Mouse (Mus musculus) limb, embryonic 12.5 days (tissue): ENCODE measurements around the gene Cap2. TPM values are rescaled to one million over a fixed set of nuclear protein-coding genes. Genes with fewer than 3 reads are reported as not detected.

Experiments
- ATAC-seq: fragments of 200-750 bp; cut with Nextera tagmentation; 2 replicates; pipeline ENCODE4 v1.8.0; 2017; ENCODE audit warnings: low read depth, moderate TSS enrichment; ENCODE audit not compliant: insufficient number of reproducible peaks, insufficient read depth, low FRiP score, low TSS enrichment
- H3K27ac ChIP-seq: fragments of 300-500 bp; sonication (generic); 2 replicates; pipeline ENCODE4 v1.5.1; 2016; ENCODE audit warnings: mild to moderate bottlenecking, moderate library complexity
- H3K27me3 ChIP-seq: fragments of 300-500 bp; sonication (generic); 2 replicates; pipeline ENCODE4 v1.6.1; 2016; ENCODE audit warnings: mild to moderate bottlenecking, moderate library complexity
- H3K36me3 ChIP-seq: fragments of 300-500 bp; sonication (generic); 2 replicates; pipeline ENCODE4 v1.6.1; 2016; ENCODE audit warnings: mild to moderate bottlenecking, moderate library complexity
- H3K4me1 ChIP-seq: fragments of 300-500 bp; sonication (generic); replicated peaks from 2 replicates; pipeline ENCODE4 v1.6.1; 2016
- H3K4me2 ChIP-seq: fragments of 300-500 bp; sonication (generic); 2 replicates; pipeline ENCODE4 v1.6.1; 2016; ENCODE audit warnings: mild to moderate bottlenecking, moderate library complexity
- H3K4me3 ChIP-seq: fragments of 300-500 bp; sonication (generic); replicated peaks from 2 replicates; pipeline ENCODE4 v1.5.1; 2016; ENCODE audit warnings: mild to moderate bottlenecking
- H3K9ac ChIP-seq: fragments of 300-500 bp; sonication (generic); replicated peaks from 2 replicates; pipeline ENCODE4 v1.6.1; 2016; ENCODE audit warnings: mild to moderate bottlenecking, moderate library complexity
- H3K9me3 ChIP-seq: fragments of 300-500 bp; sonication (generic); 2 replicates; pipeline ENCODE4 v1.6.1; 2016; ENCODE audit warnings: mild to moderate bottlenecking, moderate library complexity
- WGBS: fragments of 180-500 bp; shearing (Covaris S2); methylation state at CpG from one replicate; pipeline ENCODE4 v1.1.7; 2016; 5-methylcytosine and 5-hydroxymethylcytosine counted together
- polyA plus RNA-seq: library from polyadenylated mRNA; unstranded; fragments of >200 nt; fragmentation: Nextera tagmentation; extraction: Ambion mirVana; gene quantifications from 2 replicates; pipeline ENCODE4 v1.2.1, GENCODE M21; 2016

Gene Cap2
- 13.1 and 13.3 TPM in 2 replicates for polyA plus RNA-seq

DNA sequence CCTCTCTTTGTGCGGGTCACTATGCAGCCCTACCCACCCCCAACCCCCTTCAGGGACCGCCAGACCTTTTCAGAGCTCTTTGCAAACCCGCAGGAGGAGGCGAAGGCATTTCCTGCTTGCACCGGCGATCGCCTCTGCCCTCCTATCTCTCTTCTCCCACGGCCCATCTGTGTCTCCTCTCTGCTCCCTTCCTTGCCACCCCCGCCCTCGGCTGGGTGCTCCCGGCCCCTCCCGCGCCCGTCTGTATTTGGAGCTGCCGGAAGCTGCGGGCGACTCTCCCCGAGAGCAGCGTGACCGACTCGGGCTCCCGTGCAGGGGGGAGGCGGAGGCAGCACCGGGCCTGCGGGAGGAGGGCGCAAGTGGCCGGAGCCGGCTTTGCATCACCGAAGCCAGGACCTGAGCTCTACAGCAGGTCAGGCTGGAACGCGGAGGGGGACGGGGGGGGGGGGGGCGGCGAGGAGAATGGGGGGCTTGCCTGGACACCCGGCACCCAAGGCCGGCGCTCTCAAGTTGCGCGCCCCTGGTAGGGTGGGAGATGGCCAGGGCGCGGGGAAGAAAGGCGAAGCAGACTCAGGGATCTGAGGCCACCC is at the start of gene Cap2:
Gene Cap2, plus strand, starts transcription at position 49 of the 590 bp plus-strand sequence.
- peak within 1 kb of the TSS; percentile 70 for H3K9ac ChIP-seq
- no peaks in the 10 kb centered on the region for H3K4me1 ChIP-seq
- H3K27ac ChIP-seq: no peak within 1 kb of the TSS
- peak within 1 kb of the TSS; percentile 89 for H3K4me2 ChIP-seq
- peak; percentile 80 for ATAC-seq
- no peaks in the 10 kb centered on the region for H3K36me3 ChIP-seq
- H3K4me3 ChIP-seq: peak within 1 kb of the TSS; percentile 62
- no peaks in the 10 kb centered on the region for H3K9me3 ChIP-seq
- H3K27me3 ChIP-seq: no peaks in the 10 kb centered on the region; the same call in 1 of the 2 replicates
- 1% methylated on average over 41 of the region's 42 CpGs for WGBS

DNA sequence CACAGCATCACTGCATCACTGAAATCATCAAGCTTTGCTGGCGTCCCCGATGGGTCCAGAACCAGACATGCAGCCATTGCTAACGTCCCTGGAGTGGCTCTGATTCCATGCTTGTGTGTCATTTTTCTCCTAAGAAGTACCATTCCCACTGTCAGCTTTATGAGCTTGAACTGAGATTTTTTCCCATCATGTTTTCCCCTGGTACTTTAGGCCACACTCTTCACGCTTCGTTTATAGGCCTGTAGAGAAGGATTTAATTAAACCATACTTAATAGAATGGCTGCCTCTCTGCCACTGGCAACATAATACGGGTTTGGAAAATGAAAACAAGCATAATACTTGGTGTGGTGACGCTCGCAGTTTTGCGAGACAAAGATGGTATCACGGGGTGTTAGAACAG is 42.1 kb upstream of the Cap2 start:
- H3K9me3 ChIP-seq: no peaks in the 10 kb centered on the region
- H3K4me3 ChIP-seq: no peak overlapping the region
- no peaks in the 10 kb centered on the region for H3K36me3 ChIP-seq
- no peaks in the 10 kb centered on the region for H3K4me1 ChIP-seq
- H3K9ac ChIP-seq: no peak overlapping the region
- no peaks in the 10 kb centered on the region for H3K27me3 ChIP-seq
- H3K4me2 ChIP-seq: no peak overlapping the region
- H3K27ac ChIP-seq: no peak overlapping the region
- no peak for ATAC-seq
- WGBS: 73% methylated on average over 10 of the region's 10 CpGs

DNA sequence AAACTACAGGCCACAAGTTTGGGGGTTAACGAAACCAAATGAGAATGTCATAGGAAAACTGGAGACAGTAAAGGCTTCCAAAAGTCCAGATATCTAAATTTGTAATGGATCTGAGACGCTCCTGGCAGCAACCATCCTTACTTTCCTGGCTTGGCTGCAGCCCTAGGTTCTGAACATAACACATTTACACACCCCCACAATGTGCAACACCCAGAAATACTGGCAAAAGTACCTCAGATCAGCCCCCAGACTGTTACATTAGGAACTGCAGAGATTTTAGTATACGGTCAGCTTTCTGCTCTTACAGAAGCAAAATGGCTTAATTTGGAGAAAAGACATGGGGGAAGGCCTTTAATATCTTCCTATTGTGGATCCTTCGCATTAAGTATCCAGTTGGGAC is 39.4 kb upstream of the Cap2 start:
- Histone ChIP-seq H3K27ac (no peak overlapping the region), H3K9ac (no peak overlapping the region), H3K27me3 (no peaks in the 10 kb centered on the region), H3K4me3 (no peak overlapping the region), H3K4me1 (no peaks in the 10 kb centered on the region), H3K36me3 (no peaks in the 10 kb centered on the region), H3K4me2 (no peak overlapping the region), H3K9me3 (no peaks in the 10 kb centered on the region)
- 96% methylated on average over 4 of the region's 4 CpGs for WGBS
- ATAC-seq: no peak

DNA sequence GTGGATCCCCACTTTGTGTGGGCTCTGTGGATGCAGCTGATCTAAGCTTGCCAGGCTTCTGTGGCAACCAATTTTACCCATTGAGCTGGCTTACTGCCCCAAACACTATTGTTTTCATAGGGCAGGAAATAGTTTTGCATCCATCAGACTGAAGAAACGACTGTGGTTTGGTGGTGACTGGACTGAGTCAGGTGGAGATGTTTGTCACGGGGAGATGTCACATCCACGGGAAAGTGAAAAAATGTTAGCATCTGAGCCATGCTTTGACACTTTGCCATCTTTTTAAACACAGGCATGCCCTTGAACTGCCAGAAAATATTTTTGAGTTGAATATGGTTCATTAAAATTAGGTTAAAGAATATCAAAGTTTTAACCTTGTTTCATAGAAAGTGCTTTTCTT is 37.9 kb upstream of the Cap2 start:
- Histone ChIP-seq H3K27ac (no peak overlapping the region), H3K27me3 (no peaks in the 10 kb centered on the region), H3K9ac (no peak overlapping the region), H3K9me3 (no peaks in the 10 kb centered on the region), H3K4me1 (no peaks in the 10 kb centered on the region), H3K36me3 (no peaks in the 10 kb centered on the region), H3K4me3 (no peak overlapping the region), H3K4me2 (no peak overlapping the region)
- no peak for ATAC-seq
- WGBS: 80% methylated on average over 3 of the region's 3 CpGs

DNA sequence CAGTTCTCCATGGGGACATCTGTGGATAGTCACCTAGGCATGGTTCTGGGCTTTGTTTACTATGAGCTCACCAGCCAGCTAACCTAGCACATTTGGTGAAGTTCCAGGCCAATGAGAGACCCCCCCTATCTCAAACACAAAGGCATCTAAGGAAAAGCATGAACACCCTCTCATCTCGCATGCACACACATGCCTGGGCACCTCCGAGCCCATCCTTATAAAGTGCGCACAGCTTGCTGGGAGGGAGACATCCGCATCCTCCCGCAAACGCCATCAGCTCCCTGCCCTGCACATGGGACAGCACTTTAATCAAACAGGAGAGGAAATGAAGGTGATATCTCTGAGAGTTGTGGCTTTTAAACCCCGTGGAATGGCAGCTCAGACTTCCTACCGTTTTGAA is 33.4 kb upstream of the Cap2 start:
- Histone ChIP-seq H3K9me3 (no peaks in the 10 kb centered on the region), H3K36me3 (no peaks in the 10 kb centered on the region), H3K27ac (no peak overlapping the region), H3K27me3 (no peaks in the 10 kb centered on the region), H3K4me2 (no peak overlapping the region), H3K4me1 (no peaks in the 10 kb centered on the region), H3K4me3 (no peak overlapping the region), H3K9ac (no peak overlapping the region)
- 63% methylated on average over 8 of the region's 8 CpGs for WGBS
- ATAC-seq: no peak

DNA sequence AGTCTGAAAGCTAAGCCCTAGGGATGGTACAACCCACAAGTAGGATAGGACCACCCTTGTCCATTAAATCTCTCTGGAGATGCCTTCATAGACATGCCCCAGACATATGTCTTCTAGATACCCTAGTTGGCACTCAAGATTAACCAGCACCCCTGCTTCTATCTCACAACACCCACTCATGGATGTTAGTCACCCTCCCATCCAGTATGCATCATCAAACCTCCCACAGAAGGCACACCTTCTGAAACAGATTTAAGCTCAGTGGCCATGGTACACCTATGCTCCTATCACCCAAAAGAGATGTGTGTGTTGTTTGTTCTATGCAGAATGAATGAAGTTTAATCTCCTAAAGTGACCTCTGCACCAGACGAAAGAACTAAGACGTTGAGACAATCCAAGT is 32.1 kb upstream of the Cap2 start:
- WGBS: 97% methylated on average over 2 of the region's 2 CpGs
- Histone ChIP-seq H3K27ac (no peak overlapping the region), H3K36me3 (no peaks in the 10 kb centered on the region), H3K9me3 (no peaks in the 10 kb centered on the region), H3K9ac (no peak overlapping the region), H3K4me3 (no peak overlapping the region), H3K27me3 (no peaks in the 10 kb centered on the region), H3K4me1 (no peaks in the 10 kb centered on the region), H3K4me2 (no peak overlapping the region)
- no peak for ATAC-seq

DNA sequence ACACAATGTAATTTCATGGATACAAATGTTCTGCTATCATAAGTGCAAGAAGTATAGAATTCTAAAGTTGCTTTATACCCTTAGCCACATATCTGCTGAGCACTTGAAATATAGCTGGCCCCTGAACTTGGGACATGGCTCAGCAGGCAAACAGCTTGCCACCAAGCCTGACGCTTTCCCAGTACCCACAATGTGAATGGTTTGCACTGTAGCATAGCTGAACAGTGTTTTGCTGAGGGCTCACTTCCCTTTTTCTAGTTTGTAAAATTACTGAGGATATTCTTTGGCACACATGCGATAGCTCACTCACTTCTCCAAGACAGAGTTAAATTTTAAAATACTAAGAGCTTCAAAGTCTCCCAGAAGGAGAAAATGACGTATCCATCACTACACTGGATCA is 20.4 kb upstream of the Cap2 start:
- Histone ChIP-seq H3K27me3 (no peaks in the 10 kb centered on the region), H3K4me3 (no peak overlapping the region), H3K9ac (no peak overlapping the region), H3K4me1 (no peaks in the 10 kb centered on the region), H3K27ac (no peak overlapping the region), H3K36me3 (no peaks in the 10 kb centered on the region), H3K9me3 (no peaks in the 10 kb centered on the region), H3K4me2 (no peak overlapping the region)
- no peak for ATAC-seq
- 87% methylated on average over 3 of the region's 3 CpGs for WGBS

DNA sequence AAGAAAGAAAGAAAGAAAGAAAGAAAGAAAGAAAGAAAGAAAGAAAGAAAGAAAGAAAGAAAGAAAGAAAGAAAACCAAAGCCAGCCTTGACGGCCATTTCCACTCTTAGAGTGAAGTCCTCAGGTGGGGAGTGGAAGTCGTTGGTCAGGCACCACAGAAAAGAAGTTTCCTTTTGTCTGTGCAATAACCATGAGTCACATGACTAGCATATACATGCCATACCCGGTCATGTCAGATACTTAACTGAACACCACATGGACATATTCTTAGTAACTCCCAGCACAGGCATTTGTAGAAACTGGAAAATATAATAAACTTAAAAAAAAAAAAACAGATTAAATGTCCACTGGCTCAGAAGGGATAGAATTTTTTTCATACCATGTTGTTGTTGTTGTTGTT is 16.0 kb upstream of the Cap2 start:
- no peak overlapping the region for H3K9ac ChIP-seq
- no peak overlapping the region for H3K27ac ChIP-seq
- no peaks in the 10 kb centered on the region for H3K9me3 ChIP-seq
- no peak overlapping the region for H3K4me3 ChIP-seq
- 86% methylated on average over 3 of the region's 3 CpGs for WGBS
- peaks cover 4% of the 10 kb centered on the region for H3K4me1 ChIP-seq
- ATAC-seq: no peak
- H3K4me2 ChIP-seq: no peak overlapping the region
- no peaks in the 10 kb centered on the region for H3K27me3 ChIP-seq
- no peaks in the 10 kb centered on the region for H3K36me3 ChIP-seq

DNA sequence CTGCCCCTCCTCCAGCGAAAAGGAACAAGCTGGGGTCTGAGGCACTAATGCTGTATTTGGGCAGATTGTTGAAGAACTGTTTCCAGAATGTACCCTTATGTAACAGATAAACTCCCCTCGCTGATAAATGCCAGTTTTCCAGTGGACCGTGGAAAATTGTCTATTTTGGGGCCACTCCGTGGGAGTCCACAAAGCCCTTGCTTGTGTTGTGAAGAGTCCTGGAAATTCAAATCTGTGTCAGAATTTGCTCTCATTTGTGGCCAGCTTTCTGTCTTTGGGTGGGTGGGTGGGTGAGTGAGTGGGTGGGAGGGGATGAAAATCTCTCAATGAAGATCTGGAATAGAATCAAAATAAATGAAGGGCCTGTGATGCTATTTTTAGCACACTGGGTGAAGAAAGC is 13.5 kb upstream of the Cap2 start:
- peaks cover 8% of the 10 kb centered on the region for H3K4me1 ChIP-seq
- ATAC-seq: no peak
- no peaks in the 10 kb centered on the region for H3K36me3 ChIP-seq
- H3K9me3 ChIP-seq: 0 out of 2 replicates have a peak, but pooled peaks cover under 1% of the 10 kb centered on the region
- H3K4me3 ChIP-seq: no peak overlapping the region
- 90% methylated on average over 4 of the region's 4 CpGs for WGBS
- H3K4me2 ChIP-seq: no peak overlapping the region
- no peak overlapping the region for H3K27ac ChIP-seq
- H3K9ac ChIP-seq: no peak overlapping the region
- no peaks in the 10 kb centered on the region for H3K27me3 ChIP-seq

DNA sequence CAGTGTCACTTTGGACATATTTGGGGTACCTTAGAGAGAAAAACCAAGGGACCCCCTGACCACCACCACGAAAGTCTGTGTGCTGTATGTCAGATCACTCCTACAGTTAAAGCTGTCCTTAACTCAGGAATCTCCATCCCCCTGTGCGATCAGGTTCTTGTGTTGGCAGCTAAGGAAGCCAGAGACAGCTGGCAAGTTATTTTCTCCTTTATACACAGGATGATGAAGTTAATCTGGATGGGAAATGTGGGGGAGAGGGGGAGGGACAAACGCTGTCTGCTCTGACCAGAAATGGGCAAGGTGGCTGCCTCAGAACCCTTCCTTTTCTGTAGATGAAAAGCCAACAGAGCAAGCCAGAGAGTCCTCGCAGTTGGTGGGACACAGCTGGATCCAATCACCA is 11.0 kb upstream of the Cap2 start:
- Histone ChIP-seq H3K4me3 (no peak overlapping the region), H3K27me3 (no peaks in the 10 kb centered on the region), H3K9ac (no peak overlapping the region), H3K27ac (peak overlapping the region; percentile 35; the same call in 1 of the 2 replicates), H3K4me2 (no peak overlapping the region), H3K9me3 (peaks cover 7% of the 10 kb centered on the region; the same call in 1 of the 2 replicates), H3K4me1 (peaks cover 8% of the 10 kb centered on the region), H3K36me3 (no peaks in the 10 kb centered on the region)
- 40% methylated on average over 4 of the region's 4 CpGs for WGBS
- ATAC-seq: no peak

DNA sequence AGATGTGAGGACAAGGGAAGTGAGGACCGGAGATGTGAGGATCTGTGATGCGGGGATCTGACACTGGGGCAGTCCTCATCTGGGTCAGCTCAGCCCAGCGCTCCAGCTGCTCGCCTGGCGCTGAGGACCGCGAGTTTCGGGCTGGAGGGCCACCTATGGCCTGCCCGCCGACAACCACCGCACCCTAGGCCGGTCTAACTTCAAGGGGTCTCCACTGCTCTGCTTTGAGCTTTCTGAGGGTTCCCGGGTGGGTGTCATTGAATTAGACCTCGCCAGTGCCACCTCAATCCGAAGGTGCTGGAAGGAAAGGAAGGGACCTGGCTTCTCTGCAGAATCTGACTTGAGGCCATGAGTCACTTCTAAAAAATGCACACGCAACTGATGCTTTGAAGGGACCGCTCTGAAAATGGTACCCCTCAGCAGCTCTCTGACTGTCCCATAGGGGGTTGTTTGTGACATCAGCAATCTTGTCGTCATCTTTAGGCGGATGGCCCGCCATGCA is 793 bp downstream of the Cap2 start:
- H3K4me3 ChIP-seq: peak overlapping the region; percentile 62
- WGBS: 7% methylated on average over 20 of the region's 20 CpGs
- H3K4me2 ChIP-seq: peak overlapping the region; percentile 89
- H3K4me1 ChIP-seq: no peaks in the 10 kb centered on the region
- H3K9ac ChIP-seq: peak overlapping the region; percentile 70
- no peaks in the 10 kb centered on the region for H3K9me3 ChIP-seq
- no peak overlapping the region for H3K27ac ChIP-seq
- H3K36me3 ChIP-seq: no peaks in the 10 kb centered on the region
- ATAC-seq: peak; percentile 81
- H3K27me3 ChIP-seq: no peaks in the 10 kb centered on the region; the same call in 1 of the 2 replicates

DNA sequence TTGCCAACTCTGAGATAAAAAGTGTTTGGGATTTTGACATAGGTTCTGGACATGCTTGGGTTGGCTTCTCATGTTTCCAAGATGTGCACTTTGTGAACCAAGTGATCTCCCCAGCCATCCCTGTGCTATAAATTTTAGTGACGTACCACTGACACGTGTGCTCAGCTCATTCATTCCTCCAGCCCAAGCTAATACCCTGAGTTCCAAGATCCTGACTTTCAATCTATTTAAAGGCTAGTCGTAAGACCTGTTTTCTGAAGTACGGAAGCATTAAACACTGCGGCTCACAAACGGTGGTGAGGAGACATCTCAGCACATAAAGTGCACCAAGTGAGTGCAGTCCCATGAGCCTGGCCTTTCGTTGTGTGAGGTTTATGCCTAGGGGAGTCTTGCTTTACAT is 6.3 kb downstream of the Cap2 start:
- no peaks in the 10 kb centered on the region for H3K4me1 ChIP-seq
- ATAC-seq: no peak
- no peak overlapping the region for H3K4me3 ChIP-seq
- no peak overlapping the region for H3K4me2 ChIP-seq
- WGBS: 72% methylated on average over 7 of the region's 7 CpGs
- H3K27ac ChIP-seq: no peak overlapping the region
- no peaks in the 10 kb centered on the region for H3K36me3 ChIP-seq
- no peak overlapping the region for H3K9ac ChIP-seq
- peaks cover 4% of the 10 kb centered on the region; the same call in 1 of the 2 replicates for H3K9me3 ChIP-seq
- H3K27me3 ChIP-seq: no peaks in the 10 kb centered on the region
